7 mouse cellular contexts compared by ENCODE assay signal in the genomic region with DNA sequence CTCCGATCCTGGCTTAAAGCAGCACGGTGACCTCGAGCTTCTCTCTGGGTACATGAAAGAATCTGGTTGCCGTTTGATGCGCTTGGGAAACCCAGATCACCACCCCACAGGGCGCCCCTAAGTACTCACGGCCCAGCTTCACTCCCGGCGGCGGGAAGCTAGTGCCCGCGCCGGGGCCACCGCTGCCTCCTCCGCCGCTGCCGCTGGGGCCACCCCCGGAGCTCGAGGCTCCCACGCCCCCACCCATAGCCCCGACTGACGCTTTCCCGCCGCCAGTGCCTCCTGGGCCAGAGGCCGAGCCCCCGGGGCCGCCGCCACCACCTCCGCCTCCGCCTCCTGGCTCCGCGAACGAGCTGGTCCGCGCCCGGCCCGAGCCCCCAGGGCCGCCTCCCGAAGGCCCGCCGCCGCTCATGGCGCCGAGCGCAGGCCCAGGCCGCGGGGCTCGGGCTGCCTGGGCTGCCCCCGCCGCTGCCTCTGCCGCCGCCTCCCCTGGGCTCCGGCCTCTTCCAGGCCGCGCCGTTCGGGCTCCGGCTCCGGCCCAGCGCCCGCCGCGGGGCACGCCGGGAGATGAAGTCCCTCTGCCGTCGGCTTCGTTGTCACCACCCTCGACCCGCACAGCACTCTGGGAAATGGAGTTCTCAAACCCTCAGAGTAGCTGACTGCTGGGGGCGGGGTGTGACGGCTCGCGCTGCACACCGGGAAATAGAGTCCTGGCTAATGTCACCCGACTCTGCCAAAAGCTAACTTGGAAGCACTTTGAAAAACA. TPM values are rescaled to one million over a fixed set of nuclear protein-coding genes. Genes with fewer than 3 reads are reported as not detected.
A peak's percentile ranks its signal among the peaks of the same experiment; 100 is the strongest.
DNase-seq lines count a peak whose midpoint lies in the region; ATAC-seq lines count a peak whose summit lies in the region.

A gene (minus strand): TSS at position 603 of the 766 bp plus-strand sequence.

- WGBS in embryonic facial prominence, embryonic 10.5 days: under 1% methylated on average over 76 of the region's 76 CpGs
- WGBS in limb, embryonic 10.5 days: under 1% methylated on average over 76 of the region's 76 CpGs
- WGBS in midbrain, embryonic 13.5 days: under 1% methylated on average over 65 of the region's 76 CpGs

- peak within 1 kb of the TSS; percentile 80 for H3K4me2 ChIP-seq in midbrain, embryonic 13.5 days (replicated peaks)

- no peaks in the 10 kb centered on the region for H3K27me3 ChIP-seq in embryonic facial prominence, embryonic 10.5 days (replicated peaks; ENCODE audit: low read depth, poor library complexity, severe bottlenecking)
- no peaks in the 10 kb centered on the region for H3K27me3 ChIP-seq in limb, embryonic 10.5 days (ENCODE audit: low read depth, poor library complexity, severe bottlenecking)
- H3K27me3 ChIP-seq in midbrain, embryonic 13.5 days: no peaks in the 10 kb centered on the region

- peak; percentile 98 for DNase-seq in adrenal gland, postnatal 10 days
- DNase-seq in embryonic facial prominence, embryonic 10.5 days (ENCODE audit: low spot score): peak; percentile 95
- peak; percentile 94 for DNase-seq in gonadal fat pad, adult 2 months (ENCODE audit: low read depth)
- DNase-seq in kidney, adult 11 months: peak; percentile 98
- DNase-seq in limb, embryonic 10.5 days (ENCODE audit: low spot score): peak; percentile 94
- peak; percentile 93 to 98 for DNase-seq in spleen, postnatal 14 days (ENCODE audit: low spot score in 2 of 2)

- H3K4me1 ChIP-seq in embryonic facial prominence, embryonic 10.5 days: peaks cover 42% of the 10 kb centered on the region
- peaks cover 34% of the 10 kb centered on the region for H3K4me1 ChIP-seq in limb, embryonic 10.5 days
- H3K4me1 ChIP-seq in midbrain, embryonic 13.5 days (replicated peaks): peaks cover 41% of the 10 kb centered on the region

- peak within 1 kb of the TSS; percentile 99 for H3K9ac ChIP-seq in midbrain, embryonic 13.5 days (replicated peaks)

- ATAC-seq in midbrain, embryonic 13.5 days: peak; percentile 87

- no peaks in the 10 kb centered on the region for H3K9me3 ChIP-seq in embryonic facial prominence, embryonic 10.5 days
- H3K9me3 ChIP-seq in limb, embryonic 10.5 days (replicated peaks): no peaks in the 10 kb centered on the region
- H3K9me3 ChIP-seq in midbrain, embryonic 13.5 days: no peaks in the 10 kb centered on the region

- peak within 1 kb of the TSS; percentile 98 for H3K4me3 ChIP-seq in embryonic facial prominence, embryonic 10.5 days
- peak within 1 kb of the TSS; percentile 89 for H3K4me3 ChIP-seq in limb, embryonic 10.5 days
- peak within 1 kb of the TSS; percentile 94 for H3K4me3 ChIP-seq in midbrain, embryonic 13.5 days (replicated peaks)

- peaks cover 54% of the 10 kb centered on the region for H3K36me3 ChIP-seq in embryonic facial prominence, embryonic 10.5 days (replicated peaks)
- H3K36me3 ChIP-seq in limb, embryonic 10.5 days: peaks cover 54% of the 10 kb centered on the region
- H3K36me3 ChIP-seq in midbrain, embryonic 13.5 days: peaks cover 28% of the 10 kb centered on the region

- peak within 1 kb of the TSS; percentile 97 for H3K27ac ChIP-seq in embryonic facial prominence, embryonic 10.5 days (replicated peaks)
- H3K27ac ChIP-seq in limb, embryonic 10.5 days: peak within 1 kb of the TSS; percentile 96
- H3K27ac ChIP-seq in midbrain, embryonic 13.5 days: peak within 1 kb of the TSS; percentile 85

RNA-seq across cellular contexts. Expression of the gene that starts here (rescaled TPM):
- total RNA-seq in adrenal gland, postnatal 10 days (2021): 10 to 100 TPM; 92.5 to 96.7 TPM
- polyA plus RNA-seq in embryonic facial prominence, embryonic 10.5 days (2016; fragmentation: Nextera tagmentation; extraction: Ambion mirVana): 10.6 and 10.7 TPM in 2 replicates
- 120 and 125 TPM in 2 replicates for polyA plus RNA-seq in gonadal fat pad, adult 2 months (2012; rRNA removed)
- polyA plus RNA-seq in limb, embryonic 10.5 days (2016; fragmentation: Nextera tagmentation; extraction: Ambion mirVana): 11.7 and 12.0 TPM in 2 replicates
- polyA plus RNA-seq in midbrain, embryonic 13.5 days (2015; fragmentation: Nextera tagmentation; extraction: Ambion mirVana): 13.7 and 15.9 TPM in 2 replicates

Comparison
In these comparisons a context has a peak if more than half of its experiments do, and no peak if none do; other contexts are left out.
1. Peak in every context shown above with its lines: DNase-seq, ATAC-seq, H3K4me3 ChIP-seq and H3K27ac ChIP-seq.